Comparison of ENCODE assay signal across 8 mouse cellular contexts in genomic region chr6:5802124-5802839, GRCm38 (mm10).
DNase-seq lines count a peak whose midpoint lies in the region; ATAC-seq and TF ChIP-seq lines count a peak whose summit lies in the region.

No protein-coding gene starts in this region.

- H3K27ac ChIP-seq in gastrocnemius, adult 2 months, result no peak overlapping the region
- no peak overlapping the region for H3K27ac ChIP-seq in hindbrain, embryonic 14.5 days

- no peaks in the 10 kb centered on the region for H3K4me1 ChIP-seq in hindbrain, embryonic 14.5 days (replicated peaks; ENCODE audit: control insufficient read depth, insufficient read depth, low read length)

- no peaks in the 10 kb centered on the region for H3K27me3 ChIP-seq in hindbrain, embryonic 14.5 days (ENCODE audit: control insufficient read depth, insufficient read depth, low read length)

- no peak overlapping the region for H3K4me2 ChIP-seq in hindbrain, embryonic 14.5 days (replicated peaks)

- H3K4me3 ChIP-seq in gastrocnemius, adult 2 months, result no peak overlapping the region
- H3K4me3 ChIP-seq in hindbrain, embryonic 14.5 days (replicated peaks; ENCODE audit: low read length), result no peak overlapping the region

- 57% methylated on average over 6 of the region's 6 CpGs for WGBS in hindbrain, embryonic 14.5 days

- TF ChIP-seq CTCF in gastrocnemius, adult 2 months (IDR thresholded peaks at IDR 0.05), result peak; percentile 68

- intact Hi-C loops in gastrocnemius, adult 2 months (cut with DNase I), result no loop called here

- no peaks in the 10 kb centered on the region for H3K9me3 ChIP-seq in hindbrain, embryonic 14.5 days (ENCODE audit: control insufficient read depth, low read length)

- H3K9ac ChIP-seq in hindbrain, embryonic 14.5 days, result no peak overlapping the region

- peak; percentile 86 for ATAC-seq in hindbrain, embryonic 14.5 days (ENCODE audit: low FRiP score)
- ATAC-seq in activated CD4-positive, CD25-positive, alpha-beta regulatory T cell, adult 4 months, result no peak
- no peak for ATAC-seq in erythroid progenitor cell, adult 5-6 weeks (replicated peaks; ENCODE audit: low FRiP score, poor library complexity, severe bottlenecking)

- no peak for DNase-seq in gastrocnemius, adult 2 months
- DNase-seq in gastrocnemius, postnatal 25 days, result no peak
- peak; percentile 86 for DNase-seq in 3T3-L1 (ENCODE audit: low read depth, low spot score)
- peak; percentile 9 for DNase-seq in c-Kit-positive CD71-negative TER-119-negative erythroid progenitor cells, embryonic 14.5 days (ENCODE audit: low read depth)
- peak; percentile 90 for DNase-seq in hindbrain, embryonic 14.5 days (ENCODE audit: low spot score)
- DNase-seq in lung, postnatal 25 days (ENCODE audit: low spot score), result peak; percentile 32

- H3K36me3 ChIP-seq in hindbrain, embryonic 14.5 days (replicated peaks; ENCODE audit: control insufficient read depth, insufficient read depth), result no peaks in the 10 kb centered on the region

Comparison
In these comparisons a context has a peak if more than half of its experiments do, and no peak if none do; other contexts are left out.
1. DNase-seq: peak in 3T3-L1 (single experiment), c-Kit-positive CD71-negative TER-119-negative erythroid progenitor cells, embryonic 14.5 days (single experiment), hindbrain, embryonic 14.5 days (single experiment) and lung, postnatal 25 days (single experiment); none in gastrocnemius, adult 2 months (single experiment) and gastrocnemius, postnatal 25 days (single experiment).